Mouse (Mus musculus) spleen, postnatal 4 days (tissue): ENCODE results near the gene Trim63.
"Not testable (repeated sequence)": the region's sequence is repeated elsewhere in the genome, so short reads cannot be mapped to it uniquely, and the experiment has no call there.

Experiments used
- DNase-seq, 2 experiments: peaks; one replicate each; pipeline ENCODE4 v3.0.0; 2022; ENCODE audit warnings: low spot score in 2 of 2

The Trim63 gene

DNA sequence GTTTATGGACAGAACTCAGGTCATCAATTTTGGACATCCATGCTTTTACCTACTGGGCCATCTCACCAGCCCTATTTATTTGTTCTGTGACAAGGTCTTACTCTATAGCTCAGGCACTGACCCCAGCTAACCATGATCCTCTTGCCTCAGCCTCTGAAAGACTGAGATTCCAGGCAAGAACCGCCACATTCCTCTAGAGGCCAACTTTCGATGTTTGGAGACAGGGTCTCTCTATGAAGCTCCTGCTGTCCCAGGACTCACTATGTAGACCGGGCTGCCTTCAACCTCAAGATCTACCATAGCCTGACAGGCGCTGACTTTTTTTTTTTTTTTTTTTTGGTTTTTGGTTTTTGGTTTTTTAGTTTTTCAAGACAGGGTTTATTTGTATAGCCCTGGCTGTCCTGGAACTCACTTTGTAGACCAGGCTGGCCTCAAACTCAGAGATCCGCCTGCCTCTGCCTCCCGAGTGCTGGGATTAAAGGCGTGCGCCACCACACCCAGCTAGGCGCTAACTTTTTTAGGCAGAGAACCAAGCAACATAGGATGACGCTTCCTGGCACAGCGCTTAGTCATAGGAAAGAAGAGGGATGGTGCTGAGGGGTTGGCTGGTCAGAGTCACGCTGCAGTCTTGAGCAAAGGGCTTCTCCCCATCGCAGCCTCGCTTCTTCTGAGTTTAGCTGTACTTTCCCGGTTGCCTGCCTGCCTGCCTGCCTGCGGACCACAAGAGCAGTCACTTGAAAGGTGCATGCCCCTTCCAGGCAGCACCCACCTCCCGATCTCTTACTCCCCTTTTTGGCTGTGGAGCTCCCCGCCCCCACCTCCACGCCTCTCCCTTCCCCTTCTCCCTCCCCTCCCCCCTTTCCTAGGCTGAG lies 16.1 kb upstream of the Trim63 start:
- no peak for DNase-seq

DNA sequence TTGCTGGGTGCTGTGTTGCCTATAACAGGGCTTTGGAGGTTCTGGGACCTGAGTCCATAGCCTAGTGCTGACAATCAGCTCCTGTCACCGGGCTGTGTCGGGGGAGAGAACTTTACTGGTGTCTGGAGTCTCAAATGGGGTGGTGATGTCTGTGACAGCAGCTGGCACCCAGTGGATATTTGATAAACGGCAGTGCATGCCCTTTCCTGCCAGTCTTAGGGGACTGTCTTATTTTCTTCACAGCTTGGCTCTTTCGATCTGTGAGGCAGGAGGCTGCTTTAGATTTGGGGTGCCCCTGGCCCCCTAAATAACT lies 15.5 kb upstream of the Trim63 start:
- DNase-seq = no peak

DNA sequence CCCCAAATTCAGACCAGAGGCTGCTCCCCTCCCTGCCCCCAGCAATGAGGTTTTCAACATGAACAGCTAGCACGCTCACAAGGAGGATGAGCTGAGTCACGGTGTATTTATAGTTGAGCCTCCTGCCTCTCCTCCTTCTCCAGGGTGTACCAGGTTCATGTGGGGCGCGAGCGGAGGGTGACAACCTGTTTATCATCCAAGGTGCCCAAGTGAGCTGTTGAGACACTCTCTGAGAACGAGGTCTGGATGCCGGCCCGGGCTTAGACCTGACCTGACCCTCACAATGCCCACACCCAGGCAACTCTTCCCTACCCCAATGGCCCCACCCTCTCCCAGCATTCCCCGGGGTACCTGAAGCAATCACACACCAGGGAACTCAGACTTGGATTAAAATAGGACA lies 14.6 kb upstream of the Trim63 start:
- DNase-seq = no peak

DNA sequence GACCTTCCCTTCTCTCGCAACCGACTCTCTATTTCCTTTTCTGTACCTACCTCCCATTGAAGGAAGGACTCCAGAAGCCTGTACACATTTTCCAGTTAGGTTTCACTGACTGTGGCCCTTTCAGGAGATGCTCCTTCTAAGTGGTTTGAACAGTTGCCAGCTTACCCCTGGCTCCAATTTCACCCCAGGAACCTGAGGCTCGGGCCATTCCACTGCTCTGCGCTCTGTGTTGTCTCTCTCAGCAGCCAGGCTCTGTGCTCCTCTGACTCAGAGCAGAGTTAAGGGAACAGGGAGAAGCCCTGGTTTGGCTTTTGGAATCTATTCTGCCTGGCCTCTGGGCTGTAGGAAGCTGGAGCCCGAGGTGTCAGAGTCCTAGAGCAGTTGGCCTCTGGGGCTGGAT lies 12.8 kb upstream of the Trim63 start:
- DNase-seq = no peak

DNA sequence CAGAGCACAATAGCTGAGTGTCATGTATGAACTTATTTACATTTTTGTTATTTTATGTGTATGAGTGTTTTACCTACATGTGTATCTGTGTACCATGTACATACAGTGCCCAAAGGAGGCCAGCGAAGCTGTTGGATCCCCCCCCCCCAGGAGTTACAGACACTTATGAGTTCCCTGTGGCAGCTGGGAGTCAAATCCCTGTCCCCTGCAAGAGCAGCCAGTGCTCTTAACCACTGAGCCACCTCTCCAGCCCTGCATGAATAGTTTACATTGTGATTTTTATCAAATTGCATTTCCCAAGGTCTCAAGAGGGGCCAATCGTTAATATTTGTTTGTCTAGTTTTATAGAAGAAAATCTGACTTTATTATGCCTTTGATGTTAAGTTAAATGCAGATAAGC lies 8.0 kb upstream of the Trim63 start:
- DNase-seq = no peak

DNA sequence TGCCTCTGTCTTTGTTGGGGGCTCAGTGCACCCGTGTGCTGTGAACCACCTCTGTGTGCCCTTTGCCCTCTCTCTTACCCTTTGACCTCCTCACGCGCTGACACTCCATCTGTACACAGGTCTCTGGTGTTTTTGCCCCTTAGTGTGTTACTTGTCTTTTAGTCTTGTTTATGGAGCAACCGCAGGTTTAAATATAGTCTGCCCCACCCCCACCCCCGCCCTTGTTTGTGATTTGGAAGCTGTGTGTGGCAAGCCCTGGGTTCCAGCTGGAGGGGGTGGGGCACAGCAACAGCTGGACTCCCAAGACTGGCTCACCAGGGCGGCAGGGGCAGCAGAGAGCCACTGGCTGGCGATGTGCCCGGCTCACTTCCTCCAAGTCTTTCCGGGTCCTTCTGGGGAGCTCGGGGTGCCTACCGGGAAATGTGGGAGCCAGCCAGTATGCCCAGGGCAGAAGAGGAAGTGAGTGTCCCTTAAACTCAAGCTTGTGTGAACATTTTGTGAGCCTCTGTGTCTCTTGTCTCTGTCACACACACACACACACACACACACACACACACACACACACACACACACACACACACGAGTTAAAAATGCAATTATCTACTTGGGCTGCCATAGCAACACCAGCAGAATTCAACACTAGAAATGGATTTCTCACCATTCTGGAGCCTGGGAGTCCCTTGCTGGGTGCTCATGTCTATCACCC lies 7.4 kb upstream of the Trim63 start:
- DNase-seq = peak; percentile 49 to 74

DNA sequence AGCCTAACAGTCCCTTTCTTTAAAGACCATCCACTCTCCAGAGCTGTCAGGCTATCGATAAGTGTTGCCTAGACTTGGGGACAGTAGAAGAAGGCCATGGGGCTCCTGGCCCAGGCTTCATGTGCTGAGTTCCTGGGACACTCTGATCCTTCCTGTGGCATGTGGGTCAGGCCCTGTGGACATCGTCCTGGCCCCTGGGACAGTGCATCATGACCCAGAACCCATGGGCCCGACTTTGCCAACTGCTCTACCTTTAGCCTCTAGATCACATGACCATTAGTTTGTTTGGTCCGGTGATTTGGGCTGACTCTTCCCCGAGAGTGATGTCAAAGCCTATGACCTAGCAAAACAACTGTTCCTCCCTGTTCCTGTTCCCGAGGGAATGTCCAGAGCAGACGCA lies 4.8 kb upstream of the Trim63 start:
- no peak for DNase-seq

DNA sequence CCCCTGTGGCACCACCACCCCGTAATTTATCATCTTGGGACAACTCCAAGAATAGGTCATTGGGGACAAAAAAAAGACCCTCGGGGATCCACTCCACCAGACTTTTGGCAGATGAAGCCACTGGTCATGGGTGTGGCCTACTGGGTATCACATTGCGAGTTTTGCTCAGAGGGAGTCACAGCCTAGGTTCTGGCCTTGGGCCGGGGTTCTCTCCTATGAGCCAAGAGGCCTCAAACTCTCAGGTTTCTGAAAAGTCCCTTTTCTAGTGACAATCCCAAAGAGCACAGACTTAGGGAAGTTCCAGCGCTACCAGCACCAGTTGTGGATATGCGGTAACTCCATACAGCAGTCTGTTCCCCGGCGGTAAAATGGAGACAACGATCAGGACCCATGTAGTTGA lies 4.3 kb upstream of the Trim63 start:
- no peak for DNase-seq

DNA sequence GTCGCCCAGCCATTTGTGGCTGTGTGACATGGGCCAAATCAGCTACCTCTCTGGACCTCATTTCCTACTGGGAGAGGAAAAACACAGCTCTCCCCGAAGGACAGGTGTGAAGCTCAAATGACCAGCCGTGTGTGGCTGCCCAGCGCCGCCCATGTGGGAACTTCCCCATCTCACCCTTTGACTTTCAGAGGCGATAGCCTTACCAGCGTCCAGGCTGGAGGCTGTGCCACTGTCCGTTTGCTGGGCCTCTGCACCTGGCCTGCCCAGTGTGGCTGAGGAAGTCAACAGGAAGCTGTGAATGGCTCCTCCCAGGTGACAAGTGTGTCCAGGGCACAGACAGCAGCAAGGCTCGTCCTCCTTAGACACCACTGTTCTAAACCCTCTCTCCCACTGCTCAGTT lies 3.1 kb upstream of the Trim63 start:
- no peak for DNase-seq

DNA sequence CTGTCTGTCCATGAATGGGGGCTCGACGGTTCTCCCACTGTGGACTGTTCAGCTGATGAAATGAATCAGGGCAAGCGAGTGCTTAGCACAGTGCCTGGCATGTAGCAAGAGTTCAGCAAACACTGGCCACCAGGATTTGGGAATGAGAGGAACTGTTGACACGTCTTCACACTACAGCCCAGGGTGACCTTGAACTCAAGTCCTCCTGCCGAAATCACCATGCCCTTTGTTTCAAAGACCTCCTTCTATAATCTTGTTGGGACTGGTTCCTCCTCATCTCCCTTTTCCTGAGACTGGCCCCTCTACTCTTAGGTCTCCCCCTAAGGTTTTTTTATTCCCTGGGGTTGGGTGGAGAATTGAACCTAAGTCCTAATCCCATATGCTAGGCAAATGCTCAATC lies 2.6 kb upstream of the Trim63 start:
- no peak for DNase-seq

DNA sequence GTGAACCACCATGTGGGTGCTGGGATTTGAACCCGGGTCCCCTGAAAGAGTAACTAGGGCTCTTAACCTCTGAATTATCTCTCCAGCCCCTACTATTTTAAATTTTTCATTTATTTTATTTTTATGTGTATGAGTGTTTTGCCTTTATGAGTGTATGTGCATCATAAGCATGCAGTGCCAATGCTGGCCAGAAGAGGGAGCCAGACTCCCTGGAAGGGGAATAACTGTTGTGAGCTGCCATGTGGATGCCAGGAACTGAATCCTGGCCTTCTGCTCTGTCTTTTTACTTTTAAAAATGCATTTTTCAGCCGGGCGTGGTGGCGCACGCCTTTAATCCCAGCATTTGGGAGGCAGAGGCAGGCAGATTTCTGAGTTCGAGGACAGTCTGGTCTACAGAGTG lies 2.0 kb upstream of the Trim63 start:
- no peak for DNase-seq

DNA sequence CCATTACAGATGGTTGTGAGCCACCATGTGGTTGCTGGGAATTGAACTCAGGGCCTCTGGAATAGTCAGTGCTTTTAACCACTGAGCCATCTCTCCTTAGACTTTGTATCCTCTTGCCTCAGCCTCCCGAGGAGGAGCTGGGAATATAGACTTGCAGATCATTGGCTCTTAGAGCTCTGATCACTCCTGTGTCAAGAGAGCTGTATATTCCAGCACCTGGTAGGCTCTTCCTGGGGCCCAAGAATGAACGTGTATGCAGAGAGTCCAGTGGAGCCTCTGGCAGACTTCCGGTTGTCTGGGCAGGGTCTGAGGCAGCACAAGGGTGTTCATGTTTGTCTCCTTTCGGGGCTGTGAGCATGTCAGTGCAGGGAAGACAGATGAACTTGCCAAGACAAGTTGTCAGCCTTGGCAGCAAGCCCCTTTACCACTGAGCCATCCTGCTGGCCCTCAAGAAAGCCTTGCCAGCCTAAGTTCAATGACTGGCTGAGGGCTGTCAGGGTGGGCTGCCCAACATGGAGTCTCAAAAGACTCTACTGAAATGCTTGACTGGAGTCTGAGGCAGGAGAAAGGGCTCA lies 752 bp upstream of the Trim63 start:
- no peak for DNase-seq

DNA sequence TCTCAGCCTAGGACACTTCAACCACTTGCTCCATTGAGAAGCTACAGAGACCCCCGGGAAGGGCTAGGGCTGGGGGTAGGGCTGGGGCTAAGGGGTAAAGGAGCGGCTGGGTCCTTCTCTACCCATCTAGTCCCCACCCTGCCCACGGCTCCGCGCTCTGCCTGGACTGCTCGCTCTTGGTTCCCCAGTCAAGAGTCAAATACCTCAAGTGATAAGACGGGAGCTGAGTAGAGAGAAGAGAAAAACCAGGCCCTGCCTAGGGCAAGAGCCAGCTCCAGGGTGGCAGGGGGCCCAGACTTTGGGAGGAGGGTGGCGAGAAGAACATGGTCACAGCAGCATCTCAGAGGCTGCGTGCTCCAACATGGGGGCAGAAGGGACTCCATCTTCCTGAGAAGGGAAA lies 550 bp downstream of the Trim63 start:
- no peak for DNase-seq

DNA sequence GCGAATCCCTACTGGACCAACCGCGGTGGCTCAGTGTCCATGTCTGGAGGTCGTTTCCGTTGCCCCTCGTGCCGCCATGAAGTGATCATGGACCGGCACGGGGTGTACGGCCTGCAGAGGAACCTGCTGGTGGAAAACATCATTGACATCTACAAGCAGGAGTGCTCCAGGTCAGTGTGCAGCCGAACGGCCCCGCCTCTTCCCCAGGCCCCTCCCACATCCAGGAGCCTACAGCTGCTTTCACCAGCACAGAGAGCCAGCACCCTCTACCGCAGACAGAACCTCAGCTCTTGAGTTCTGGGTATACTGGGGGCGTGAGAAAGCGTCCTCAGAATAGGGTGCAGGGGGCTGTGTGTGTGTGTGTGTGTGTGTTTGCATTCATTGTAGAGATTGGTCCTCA lies 1.5 kb downstream of the Trim63 start:
- no peak for DNase-seq

DNA sequence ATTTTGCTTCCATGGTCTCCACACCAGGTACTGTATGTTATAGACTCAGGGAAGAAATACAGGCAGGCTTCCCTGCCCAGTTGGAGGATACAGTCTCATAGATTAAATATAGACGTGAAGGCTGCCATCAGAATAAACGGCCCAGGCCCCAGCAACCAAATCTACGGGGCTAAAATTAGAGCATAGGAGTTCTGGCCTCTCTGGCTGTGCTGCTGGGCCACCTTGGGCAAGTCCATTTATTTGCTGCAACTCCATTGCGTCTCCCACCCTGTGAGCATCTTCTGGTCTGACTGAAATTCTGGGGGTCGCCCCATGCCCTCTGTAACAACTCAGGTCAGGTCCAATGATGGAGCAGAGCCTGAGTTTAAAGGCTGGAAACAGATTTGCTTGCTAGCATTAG lies 4.2 kb downstream of the Trim63 start:
- DNase-seq = no peak

DNA sequence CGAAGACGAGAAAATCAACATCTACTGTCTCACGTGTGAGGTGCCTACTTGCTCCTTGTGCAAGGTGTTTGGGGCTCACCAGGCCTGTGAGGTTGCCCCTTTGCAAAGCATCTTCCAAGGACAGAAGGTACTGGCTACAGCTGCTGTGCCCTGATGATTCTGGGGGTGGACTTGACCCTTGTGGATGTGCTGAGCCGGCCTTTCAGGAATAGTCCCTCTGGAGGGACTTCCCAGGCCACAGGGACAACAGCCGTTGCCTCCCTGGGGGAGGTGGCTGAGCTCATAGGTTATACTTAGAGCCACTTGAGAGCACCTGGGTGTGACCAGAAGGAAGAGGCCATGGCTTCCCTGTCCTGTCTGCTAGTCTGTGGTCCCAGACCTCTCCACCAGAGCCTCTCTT lies 4.8 kb downstream of the Trim63 start:
- DNase-seq = no peak

DNA sequence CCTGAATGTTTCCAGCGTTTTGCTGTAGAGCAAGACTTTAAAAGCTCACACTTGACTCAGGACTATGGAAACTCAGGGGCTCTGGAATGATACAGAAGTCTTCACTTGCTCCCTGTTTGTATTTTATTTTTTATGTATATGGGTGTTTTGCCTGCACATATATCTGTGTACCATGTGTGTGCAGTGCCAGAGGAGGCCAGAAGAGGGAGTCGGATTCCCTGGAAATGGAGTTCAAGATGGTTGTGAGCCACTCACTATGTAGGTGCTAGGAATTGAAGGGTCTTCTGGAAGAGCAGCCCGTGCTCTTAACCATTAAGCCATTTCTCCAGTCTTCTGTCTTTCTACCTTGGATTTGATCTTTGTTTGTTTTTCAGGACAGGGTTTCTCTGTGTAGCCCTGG lies 6.6 kb downstream of the Trim63 start:
- no peak for DNase-seq

DNA sequence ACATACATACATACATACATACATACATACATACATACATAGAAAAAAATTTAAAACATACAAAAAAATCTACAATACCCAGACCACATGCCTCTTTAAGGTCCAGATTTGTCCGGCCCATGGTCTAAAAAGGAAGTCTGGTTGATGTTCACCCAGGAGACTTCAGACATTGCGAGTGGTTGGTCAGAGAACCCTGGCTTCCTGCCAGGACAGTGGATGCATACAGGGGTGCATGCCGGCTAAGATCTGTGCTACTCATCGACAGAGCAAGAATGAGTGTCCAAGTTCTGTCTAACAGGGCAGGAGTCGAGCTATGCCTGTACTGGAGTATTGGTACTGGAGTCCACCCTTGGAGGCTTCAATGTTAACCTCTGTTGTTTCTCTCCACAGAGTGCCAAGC lies 9.7 kb downstream of the Trim63 start:
- DNase-seq = no peak

DNA sequence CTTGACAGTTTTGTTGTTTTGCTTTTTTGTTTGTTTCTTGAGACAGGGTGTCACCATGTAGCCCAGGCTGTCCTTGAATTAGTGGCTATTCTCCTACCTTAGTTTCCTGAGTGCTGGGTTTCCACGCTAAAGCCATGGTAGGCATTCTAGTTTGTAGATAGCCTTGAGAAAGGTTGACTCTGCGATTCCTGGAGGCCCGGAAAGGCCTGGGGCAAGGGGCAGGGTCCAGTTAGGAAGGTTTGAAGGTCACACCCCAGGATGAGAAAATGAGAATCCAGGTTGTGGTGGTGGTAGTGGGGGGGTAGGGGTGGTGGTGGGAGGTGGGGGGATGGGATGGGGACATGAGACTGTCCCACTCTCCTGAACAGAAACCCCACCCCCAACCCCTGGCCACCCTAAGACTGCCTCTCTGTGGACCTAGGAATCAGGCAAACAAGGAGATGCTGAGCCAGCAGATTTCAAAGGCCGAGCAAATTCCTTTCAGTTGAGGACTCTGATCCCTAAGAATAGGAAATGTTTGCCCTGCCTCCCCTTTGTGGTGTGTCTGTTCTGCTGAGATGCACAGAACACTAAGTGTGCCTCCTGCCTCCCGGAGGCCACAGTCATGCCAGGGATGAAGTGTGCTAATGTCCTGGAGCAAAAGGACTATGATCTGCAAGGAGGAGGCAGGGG lies 12.1 kb downstream of the Trim63 start:
- no peak for DNase-seq

DNA sequence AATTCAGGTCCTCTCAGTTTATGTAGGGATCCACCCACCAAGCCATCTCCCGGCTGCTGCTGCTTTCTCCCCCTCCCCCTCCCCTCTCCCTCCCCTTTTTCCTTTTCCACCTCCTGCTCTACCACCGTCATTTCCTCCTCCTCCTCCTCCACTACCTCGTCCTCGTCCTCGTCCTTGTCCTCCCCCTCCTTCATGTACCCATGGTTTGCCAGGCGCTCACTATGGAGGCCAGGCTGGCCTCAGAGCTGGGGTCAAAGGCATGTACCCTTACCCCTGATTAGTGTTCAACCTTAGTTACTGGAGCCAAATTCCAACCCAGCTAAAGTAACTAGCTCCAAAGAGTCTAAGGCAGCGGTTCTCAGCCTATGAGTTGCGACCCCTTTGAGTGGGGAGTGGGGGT lies 13.2 kb downstream of the Trim63 start:
- no peak for DNase-seq

DNA sequence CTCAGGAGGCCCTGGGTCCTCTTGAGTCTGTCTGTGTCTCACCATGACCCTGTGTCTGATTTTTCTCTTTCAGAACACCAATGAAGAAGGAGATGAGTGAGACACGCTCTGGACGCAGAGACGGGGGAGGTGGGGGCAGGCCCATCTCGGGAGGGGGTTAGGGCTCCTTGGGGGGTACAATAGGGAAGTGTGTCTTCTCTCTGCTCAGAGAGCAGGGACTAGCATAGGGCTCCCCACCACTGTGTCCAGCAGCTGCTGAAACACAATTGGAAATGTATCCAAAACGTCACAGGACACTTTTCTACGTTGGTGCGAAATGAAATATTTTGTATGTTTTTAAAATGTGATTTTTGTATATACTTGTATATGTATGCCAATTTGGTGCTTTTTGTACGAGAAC lies 13.9 kb downstream of the Trim63 start:
- no peak for DNase-seq

DNA sequence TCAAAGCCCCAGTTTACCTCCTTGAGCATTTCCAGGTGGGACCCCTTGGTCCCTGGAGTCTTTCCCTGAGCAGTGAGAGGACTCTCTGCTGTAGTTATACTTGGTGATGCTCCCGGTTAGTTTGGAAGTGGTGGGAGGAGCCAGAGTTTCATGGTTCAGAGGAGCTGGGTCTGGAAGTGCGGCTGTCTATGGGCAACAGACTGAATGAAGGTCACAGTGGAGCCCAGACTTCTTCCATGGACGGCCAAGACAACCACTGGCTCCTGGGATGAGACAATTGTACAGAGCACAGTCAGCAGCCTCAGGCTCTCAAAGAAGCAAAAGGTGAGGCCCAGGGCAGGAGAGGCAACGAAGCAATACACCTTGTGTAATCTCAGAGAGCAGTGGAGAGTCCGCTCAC lies 15.4 kb downstream of the Trim63 start:
- no peak for DNase-seq

DNA sequence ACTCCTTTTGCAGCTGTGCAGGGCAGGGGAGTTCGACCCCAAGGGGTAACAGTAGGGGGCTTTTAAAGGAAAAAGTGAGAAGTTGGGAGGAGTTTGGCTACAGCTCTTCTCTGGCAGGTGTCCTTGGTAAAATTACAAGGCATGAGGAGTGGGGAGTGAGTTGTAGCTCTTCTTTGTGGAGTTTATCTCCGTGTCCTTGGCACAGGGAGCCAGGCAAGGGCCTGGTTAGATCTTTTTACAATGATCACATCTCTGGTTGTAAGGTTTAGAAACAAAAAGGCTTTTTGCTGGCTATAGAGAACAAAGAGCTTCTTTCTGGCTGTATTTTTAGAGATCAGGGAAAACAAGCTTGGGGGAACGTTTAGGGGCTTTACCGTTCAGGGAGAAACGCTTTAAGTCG lies 26.3 kb downstream of the Trim63 start:
- not testable (repeated sequence) for DNase-seq
